Mouse (Mus musculus) cerebellum, adult 8-10 months (tissue): ENCODE measurements around the gene Tgtp2.
"Not testable (repeated sequence)": the region's sequence is repeated elsewhere in the genome, so short reads cannot be mapped to it uniquely, and the experiment has no call there.

ENCODE experiments used
- DNase-seq: peaks from one replicate; pipeline ENCODE4 v3.0.0; 2022

Gene Tgtp2

GRCm38 (mm10) chr11:49063713-49064469 lies at the start of gene Tgtp2:
Gene Tgtp2 (minus strand): TSS chr11:49064206.
- DNase-seq: not testable (repeated sequence)

- DNase-seq: no peak
These were observed 48.7 kb upstream of the Tgtp2 start for GRCm38 (mm10) chr11:49112624-49113219.

GRCm38 (mm10) chr11:49111000-49111399 lies 47.0 kb upstream of the Tgtp2 start:
- no peak for DNase-seq

- DNase-seq: no peak
These were observed 44.8 kb upstream of the Tgtp2 start for GRCm38 (mm10) chr11:49108833-49109232.

GRCm38 (mm10) chr11:49107650-49108537 lies 43.9 kb upstream of the Tgtp2 start:
- no peak for DNase-seq

- DNase-seq: no peak
These were observed 41.7 kb upstream of the Tgtp2 start for GRCm38 (mm10) chr11:49105752-49106151.

- peak; percentile 72 for DNase-seq
These were observed 39.2 kb upstream of the Tgtp2 start for GRCm38 (mm10) chr11:49103047-49103693.

- DNase-seq: no peak
These were observed 37.5 kb upstream of the Tgtp2 start for GRCm38 (mm10) chr11:49101500-49101899.

- DNase-seq: no peak
These were observed 36.4 kb upstream of the Tgtp2 start for GRCm38 (mm10) chr11:49100409-49100808.

GRCm38 (mm10) chr11:49095367-49095766 lies 31.4 kb upstream of the Tgtp2 start:
- no peak for DNase-seq

- no peak for DNase-seq
These were observed 30.1 kb upstream of the Tgtp2 start for GRCm38 (mm10) chr11:49093861-49094660.

- DNase-seq: no peak
These were observed 28.8 kb upstream of the Tgtp2 start for GRCm38 (mm10) chr11:49092786-49093185.

GRCm38 (mm10) chr11:49092053-49092586 lies 28.1 kb upstream of the Tgtp2 start:
- DNase-seq: no peak

- no peak for DNase-seq
These were observed 27.2 kb upstream of the Tgtp2 start for GRCm38 (mm10) chr11:49091171-49091570.

- DNase-seq: no peak
These were observed 26.5 kb upstream of the Tgtp2 start for GRCm38 (mm10) chr11:49090551-49090950.

GRCm38 (mm10) chr11:49089735-49090507 lies 25.9 kb upstream of the Tgtp2 start:
- no peak for DNase-seq

- no peak for DNase-seq
These were observed 25.1 kb upstream of the Tgtp2 start for GRCm38 (mm10) chr11:49088990-49089652.

GRCm38 (mm10) chr11:49087830-49088616 lies 24.0 kb upstream of the Tgtp2 start:
- DNase-seq: no peak

- no peak for DNase-seq
These were observed 22.9 kb upstream of the Tgtp2 start for GRCm38 (mm10) chr11:49086858-49087361.
